ENCODE assay signal across 8 mouse cellular contexts in the genomic region with DNA sequence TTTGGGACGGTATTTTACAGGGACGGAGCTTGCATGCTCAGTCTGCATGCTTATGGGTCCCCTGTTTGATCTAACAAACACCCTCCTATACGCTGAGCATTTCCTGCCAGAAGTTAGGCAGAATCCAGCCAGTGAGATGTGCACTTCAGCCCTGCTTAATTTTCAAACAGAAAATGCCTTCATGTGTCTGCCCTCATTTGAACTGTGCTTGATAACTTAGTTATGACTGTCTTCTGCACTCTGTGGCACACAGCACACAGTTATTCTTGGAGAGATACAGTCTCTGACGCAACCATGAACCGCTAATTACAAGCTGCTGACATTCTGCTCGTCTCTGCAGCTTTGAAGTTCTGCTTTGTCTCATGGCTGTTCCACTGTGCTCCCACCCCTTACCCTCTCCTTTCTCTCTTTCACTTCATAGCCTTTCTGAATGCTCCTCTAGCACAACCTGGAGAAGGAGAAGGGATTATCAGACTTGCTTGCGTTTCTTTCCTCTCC.
A peak's percentile ranks its signal among the peaks of the same experiment; 100 is the strongest.
DNase-seq lines count a peak whose midpoint lies in the region; ATAC-seq and TF ChIP-seq lines count a peak whose summit lies in the region.

No protein-coding gene starts in this region.

- ATAC-seq in CD4-positive, CD25-positive, alpha-beta regulatory T cell, adult 4 months, result peak; percentile 60
- ATAC-seq in frontal cortex, adult (ENCODE audit: low TSS enrichment), result peak; percentile 25
- ATAC-seq in hindbrain, embryonic 14.5 days (ENCODE audit: low FRiP score), result peak; percentile 42

- TF ChIP-seq CTCF in brain, embryonic 14.5 days (IDR thresholded peaks at IDR 0.05; ENCODE audit: borderline replicate concordance, extremely low read depth, insufficient read depth, insufficient read length), result no peak

- no peaks in the 10 kb centered on the region for H3K27me3 ChIP-seq in hindbrain, embryonic 14.5 days (ENCODE audit: control insufficient read depth, insufficient read depth, low read length)

- H3K4me2 ChIP-seq in hindbrain, embryonic 14.5 days (replicated peaks), result peak overlapping the region; percentile 65

- peak; percentile 92 for DNase-seq in brain, embryonic 14.5 days (ENCODE audit: low read depth)
- peak; percentile 66 for DNase-seq in hindbrain, embryonic 14.5 days (ENCODE audit: low spot score)
- peak; percentile 11 to 28 for DNase-seq in left cerebral cortex, adult 18-20 months (ENCODE audit: low spot score in 2 of 2)
- peak; percentile 53 to 56 for DNase-seq in lung, postnatal 4 days
- peak; percentile 31 for DNase-seq in right cerebral cortex, postnatal 4 days
- DNase-seq in urinary bladder, adult 2 months (ENCODE audit: low spot score), result no peak

- H3K9ac ChIP-seq in hindbrain, embryonic 14.5 days, result peak overlapping the region; percentile 79

- H3K9me3 ChIP-seq in hindbrain, embryonic 14.5 days (ENCODE audit: control insufficient read depth, low read length), result no peaks in the 10 kb centered on the region

- TF ChIP-seq POLR2A in brain, embryonic 14.5 days (IDR thresholded peaks at IDR 0.05; ENCODE audit: borderline replicate concordance, extremely low read depth, insufficient read depth, insufficient read length, poor library complexity, severe bottlenecking), result no peak

- H3K27ac ChIP-seq in hindbrain, embryonic 14.5 days, result peak overlapping the region; percentile 97

- H3K4me1 ChIP-seq in hindbrain, embryonic 14.5 days (replicated peaks; ENCODE audit: control insufficient read depth, insufficient read depth, low read length), result peaks cover 63% of the 10 kb centered on the region

- H3K4me3 ChIP-seq in hindbrain, embryonic 14.5 days (replicated peaks; ENCODE audit: low read length), result peak overlapping the region; percentile 34

- no peaks in the 10 kb centered on the region for H3K36me3 ChIP-seq in hindbrain, embryonic 14.5 days (replicated peaks; ENCODE audit: control insufficient read depth, insufficient read depth)

- WGBS in hindbrain, embryonic 14.5 days, result 5% methylated on average over 7 of the region's 7 CpGs
